Mouse (Mus musculus) myocyte (in vitro differentiated cells): ENCODE data around the gene Pkp1. TPM values are rescaled to one million over a fixed set of nuclear protein-coding genes. Genes with fewer than 3 reads are reported as not detected.

Source experiments
- H3K27me3 ChIP-seq: one replicate; pipeline ENCODE4 v1.6.1; 2011; ENCODE audit not compliant: control insufficient read depth, insufficient read depth, insufficient read length
- H3K36me3 ChIP-seq: one replicate; pipeline ENCODE4 v1.6.1; 2011; ENCODE audit not compliant: control insufficient read depth, insufficient read depth
- H3K4me2 ChIP-seq: one replicate; pipeline ENCODE4 v1.6.1; 2011; ENCODE audit warnings: low read depth, control low read depth
- H3K4me3 ChIP-seq: one replicate; pipeline ENCODE4 v1.5.1; 2011; ENCODE audit warnings: mild to moderate bottlenecking, control low read depth, moderate library complexity
- H3K79me2 ChIP-seq: one replicate; pipeline ENCODE4 v1.6.1; 2011; ENCODE audit not compliant: control insufficient read depth, insufficient read depth
- H3ac ChIP-seq: one replicate; pipeline ENCODE4 v1.6.1; 2011; ENCODE audit not compliant: control insufficient read depth, insufficient read length
- CEBPB ChIP-seq: IDR thresholded peaks from 2 replicates; pipeline ENCODE4 v1.6.1; 2011; ENCODE audit warnings: mild to moderate bottlenecking, moderate library complexity; ENCODE audit not compliant: poor library complexity, insufficient read depth, severe bottlenecking
- E2F4 ChIP-seq: IDR thresholded peaks from one replicate; pipeline ENCODE4 v1.6.1; 2011; ENCODE audit warnings: mild to moderate bottlenecking, control low read depth, moderate library complexity; ENCODE audit not compliant: insufficient read depth
- MAX ChIP-seq: IDR thresholded peaks from one replicate; pipeline ENCODE4 v1.6.1; 2011; ENCODE audit warnings: low read depth, mild to moderate bottlenecking, control low read depth
- MYOD1 ChIP-seq, 3 experiments: IDR thresholded peaks; one replicate each; pipeline ENCODE4 v1.6.1; 2011; ENCODE audit warnings: control low read depth in 2 of 3, low read depth in 2 of 3, mild to moderate bottlenecking in 2 of 3, moderate library complexity in 1 of 3; ENCODE audit not compliant: insufficient read length in 2 of 3, control insufficient read depth in 1 of 3
- MYOG ChIP-seq, 3 experiments: IDR thresholded peaks; one replicate each; pipeline ENCODE4 v1.6.1; 2011; ENCODE audit warnings: control low read depth in 2 of 3, low read depth in 2 of 3, mild to moderate bottlenecking in 2 of 3; ENCODE audit not compliant: insufficient read length in 2 of 3, control insufficient read depth in 1 of 3, insufficient read depth in 1 of 3
- POLR2A ChIP-seq: IDR thresholded peaks from one replicate; pipeline ENCODE4 v1.6.1; 2011; ENCODE audit warnings: low read depth, mild to moderate bottlenecking, control low read depth, moderate library complexity; ENCODE audit not compliant: insufficient read length
- POLR2AphosphoS2 ChIP-seq: IDR thresholded peaks from one replicate; pipeline ENCODE4 v1.6.1; 2011; ENCODE audit warnings: low read depth, control low read depth; ENCODE audit not compliant: insufficient read length
- REST ChIP-seq: IDR thresholded peaks from one replicate; pipeline ENCODE4 v1.6.1; 2011; ENCODE audit warnings: mild to moderate bottlenecking, control low read depth, moderate library complexity; ENCODE audit not compliant: insufficient read depth, insufficient read length
- SRF ChIP-seq: IDR thresholded peaks from one replicate; pipeline ENCODE4 v1.6.1; 2011; ENCODE audit warnings: low read depth; ENCODE audit not compliant: control insufficient read depth, insufficient read length
- TCF12 ChIP-seq: IDR thresholded peaks from one replicate; pipeline ENCODE4 v1.6.1; 2011; ENCODE audit warnings: mild to moderate bottlenecking, control low read depth; ENCODE audit not compliant: poor library complexity, insufficient read depth, severe bottlenecking
- TCF3 ChIP-seq: IDR thresholded peaks from one replicate; pipeline ENCODE4 v1.6.1; 2011; ENCODE audit warnings: low read depth, control low read depth; ENCODE audit not compliant: insufficient read length
- USF1 ChIP-seq: IDR thresholded peaks from one replicate; pipeline ENCODE4 v1.6.1; 2011; ENCODE audit warnings: low read depth, mild to moderate bottlenecking, control low read depth, moderate library complexity
- polyA plus RNA-seq: library from polyadenylated mRNA; unstranded; fragments of >200 nt; fragmentation: generic; extraction: Trizol; gene quantifications from one replicate; pipeline ENCODE4 v1.2.1, GENCODE M21; 2012; ENCODE audit warnings: missing spikeins

Gene Pkp1
- polyA plus RNA-seq, result 74.8 TPM

- H3K79me2 ChIP-seq, result peaks cover 48% of the 10 kb centered on the region
- peak within 1 kb of the TSS; percentile 85 for H3K4me3 ChIP-seq
- H3K36me3 ChIP-seq, result peaks cover 9% of the 10 kb centered on the region
- no peaks in the 10 kb centered on the region for H3K27me3 ChIP-seq
- H3ac ChIP-seq, result peak within 1 kb of the TSS; percentile 65
- TF ChIP-seq POLR2A (peak; percentile 97), MYOG (IDR thresholded peaks at IDR 0.05; ENCODE audit: control insufficient read depth in 1 of 3, insufficient read depth in 1 of 3, insufficient read length in 2 of 3, low read depth in 2 of 3) (peak in 1 of 3 experiments; percentile 69), POLR2AphosphoS2 (peak; percentile 98), USF1 (no peak), CEBPB (no peak), SRF (no peak), MYOD1 (IDR thresholded peaks at IDR 0.05; ENCODE audit: control insufficient read depth in 1 of 3, insufficient read length in 2 of 3, low read depth in 2 of 3) (peak in 1 of 3 experiments; percentile 52)
- H3K4me2 ChIP-seq, result peak within 1 kb of the TSS; percentile 99
Observed at GRCm38 (mm10) chr1:135918644-135919407, at the start of gene Pkp1. Gene Pkp1, minus strand, starts transcription at chr1:135919207.

GRCm38 (mm10) chr1:135967739-135968138 lies 48.7 kb upstream of the Pkp1 start:
- Histone ChIP-seq H3K27me3 (peaks cover 10% of the 10 kb centered on the region), H3K4me2 (no peak overlapping the region), H3K36me3 (no peaks in the 10 kb centered on the region), H3ac (no peak overlapping the region), H3K79me2 (no peaks in the 10 kb centered on the region), H3K4me3 (no peak overlapping the region)
- TF ChIP-seq MYOD1 (IDR thresholded peaks at IDR 0.05; ENCODE audit: control insufficient read depth in 1 of 3, insufficient read length in 2 of 3, low read depth in 2 of 3) (no peak), TCF3 (no peak), REST (no peak), MAX (no peak), SRF (no peak), POLR2AphosphoS2 (no peak), E2F4 (no peak), MYOG (IDR thresholded peaks at IDR 0.05; ENCODE audit: control insufficient read depth in 1 of 3, insufficient read depth in 1 of 3, insufficient read length in 2 of 3, low read depth in 2 of 3) (no peak), USF1 (no peak), POLR2A (no peak), CEBPB (no peak)

- H3K4me3 ChIP-seq, result no peak overlapping the region
- TF ChIP-seq POLR2A (no peak), CEBPB (no peak), USF1 (no peak), MYOD1 (IDR thresholded peaks at IDR 0.05; ENCODE audit: control insufficient read depth in 1 of 3, insufficient read length in 2 of 3, low read depth in 2 of 3) (peak in 1 of 3 experiments; percentile 51), MYOG (IDR thresholded peaks at IDR 0.05; ENCODE audit: control insufficient read depth in 1 of 3, insufficient read depth in 1 of 3, insufficient read length in 2 of 3, low read depth in 2 of 3) (peak in 1 of 3 experiments; percentile 9), TCF3 (no peak)
- H3K36me3 ChIP-seq, result no peaks in the 10 kb centered on the region
- peaks cover 25% of the 10 kb centered on the region for H3K27me3 ChIP-seq
- H3K79me2 ChIP-seq, result no peaks in the 10 kb centered on the region
- no peak overlapping the region for H3K4me2 ChIP-seq
- H3ac ChIP-seq, result no peak overlapping the region
Observed at GRCm38 (mm10) chr1:135964561-135964960, 45.6 kb upstream of the Pkp1 start.

GRCm38 (mm10) chr1:135963177-135963576 lies 44.2 kb upstream of the Pkp1 start:
- Histone ChIP-seq H3K4me2 (no peak overlapping the region), H3K4me3 (no peak overlapping the region), H3K27me3 (peaks cover 25% of the 10 kb centered on the region), H3ac (no peak overlapping the region), H3K36me3 (no peaks in the 10 kb centered on the region), H3K79me2 (no peaks in the 10 kb centered on the region)
- TF ChIP-seq TCF12, result no peak
- TF ChIP-seq POLR2A, result no peak

- Histone ChIP-seq H3ac (no peak overlapping the region), H3K4me2 (no peak overlapping the region), H3K79me2 (no peaks in the 10 kb centered on the region), H3K27me3 (peaks cover 39% of the 10 kb centered on the region), H3K36me3 (no peaks in the 10 kb centered on the region), H3K4me3 (no peak overlapping the region)
- TF ChIP-seq POLR2A (no peak), MYOD1 (IDR thresholded peaks at IDR 0.05; ENCODE audit: control insufficient read depth in 1 of 3, insufficient read length in 2 of 3, low read depth in 2 of 3) (no peak), MAX (no peak), E2F4 (no peak), TCF12 (no peak), USF1 (no peak), MYOG (IDR thresholded peaks at IDR 0.05; ENCODE audit: control insufficient read depth in 1 of 3, insufficient read depth in 1 of 3, insufficient read length in 2 of 3, low read depth in 2 of 3) (no peak), SRF (no peak), TCF3 (no peak)
Observed at GRCm38 (mm10) chr1:135958483-135958882, 39.5 kb upstream of the Pkp1 start.
